Mouse (Mus musculus): ENCODE results near the gene Grap2.

Grap2 gene

DNA sequence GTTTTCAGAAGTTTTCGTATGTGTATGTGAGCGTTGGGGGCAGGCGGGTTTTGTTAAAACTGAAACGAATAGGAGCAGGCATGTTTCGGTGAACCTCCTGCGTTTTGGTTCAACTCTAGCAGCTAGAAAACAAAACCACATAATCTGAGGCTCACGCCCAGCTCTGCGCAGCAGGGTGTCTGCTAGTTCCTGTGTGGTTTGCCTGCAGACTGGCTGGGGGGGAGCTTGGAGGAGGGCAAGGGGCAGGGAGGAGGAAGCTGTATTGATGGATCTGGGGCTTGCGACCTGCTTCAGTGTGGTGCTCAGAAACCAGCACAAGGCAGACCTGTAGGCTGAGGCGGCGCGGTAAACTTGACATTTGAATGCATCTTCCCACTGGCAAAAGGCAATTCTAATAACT, at the start of gene Grap2:
TSS of gene Grap2 (plus strand) at position 304 of the 400 bp plus-strand sequence.
- no peak for DNase-seq (ENCODE audit: low spot score)

DNA sequence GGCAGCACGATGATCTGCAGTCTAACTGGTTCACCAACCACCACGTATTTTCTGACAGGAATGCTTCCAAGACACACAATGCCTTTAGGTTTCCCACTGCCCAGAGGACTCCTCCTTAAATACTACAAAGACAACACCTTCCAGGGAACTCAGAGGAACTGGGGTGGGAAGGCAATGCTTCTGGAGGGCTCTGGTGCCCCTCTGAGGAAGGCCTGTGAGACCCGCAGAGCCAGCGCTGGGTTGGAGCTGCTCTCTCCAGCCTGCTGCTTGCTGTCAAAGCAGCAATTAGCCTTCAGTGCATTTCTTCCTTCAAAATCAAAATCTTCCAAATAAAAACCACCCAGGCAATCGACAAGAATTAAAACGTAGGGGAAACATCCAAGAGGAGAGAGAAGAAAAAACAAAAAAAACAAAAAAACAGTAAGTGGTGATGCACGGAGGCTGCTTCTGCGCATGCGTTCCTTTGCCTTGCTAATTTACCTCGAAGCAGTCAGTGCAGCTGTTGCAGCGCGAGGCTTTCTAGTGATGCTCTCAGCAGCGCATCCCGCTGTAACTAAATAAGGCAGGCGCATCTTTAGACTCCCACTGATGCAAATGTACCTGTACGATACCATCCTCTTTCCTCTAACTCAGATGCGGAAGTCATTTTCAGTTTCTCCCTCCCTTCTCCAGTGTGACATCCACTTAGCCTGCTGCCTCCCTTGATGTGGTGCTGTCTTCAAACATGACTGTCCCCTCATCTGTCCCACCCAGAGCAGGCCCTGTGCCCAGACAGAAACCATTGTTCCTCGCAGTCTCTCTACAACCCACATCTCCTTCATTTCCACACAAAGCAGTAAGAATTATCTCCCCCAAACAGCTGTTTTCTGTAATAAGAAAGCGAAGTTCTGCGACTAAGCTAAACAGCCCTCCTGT, 42.2 kb upstream of the Grap2 start:
- DNase-seq (ENCODE audit: low spot score): peak; percentile 31

DNA sequence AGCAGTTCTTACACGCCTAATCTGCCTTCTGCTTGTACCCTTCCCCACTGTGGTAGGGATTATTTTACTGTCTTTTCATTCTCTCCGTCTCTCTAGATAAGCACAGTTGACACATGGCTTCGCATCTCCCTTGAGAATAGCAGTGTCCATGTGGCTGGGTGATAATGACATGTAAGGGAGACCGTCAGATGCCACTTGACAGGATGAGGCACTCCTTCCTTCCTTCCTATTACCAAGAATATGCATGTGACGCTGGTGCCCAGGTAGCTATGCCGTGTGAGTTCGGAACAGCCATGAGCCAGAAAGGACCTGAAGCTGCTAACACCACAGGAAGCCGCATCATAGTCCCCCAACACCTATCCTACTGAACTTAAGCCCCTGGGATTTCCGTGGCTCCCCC, 41.4 kb upstream of the Grap2 start:
- no peak for DNase-seq (ENCODE audit: low spot score)

DNA sequence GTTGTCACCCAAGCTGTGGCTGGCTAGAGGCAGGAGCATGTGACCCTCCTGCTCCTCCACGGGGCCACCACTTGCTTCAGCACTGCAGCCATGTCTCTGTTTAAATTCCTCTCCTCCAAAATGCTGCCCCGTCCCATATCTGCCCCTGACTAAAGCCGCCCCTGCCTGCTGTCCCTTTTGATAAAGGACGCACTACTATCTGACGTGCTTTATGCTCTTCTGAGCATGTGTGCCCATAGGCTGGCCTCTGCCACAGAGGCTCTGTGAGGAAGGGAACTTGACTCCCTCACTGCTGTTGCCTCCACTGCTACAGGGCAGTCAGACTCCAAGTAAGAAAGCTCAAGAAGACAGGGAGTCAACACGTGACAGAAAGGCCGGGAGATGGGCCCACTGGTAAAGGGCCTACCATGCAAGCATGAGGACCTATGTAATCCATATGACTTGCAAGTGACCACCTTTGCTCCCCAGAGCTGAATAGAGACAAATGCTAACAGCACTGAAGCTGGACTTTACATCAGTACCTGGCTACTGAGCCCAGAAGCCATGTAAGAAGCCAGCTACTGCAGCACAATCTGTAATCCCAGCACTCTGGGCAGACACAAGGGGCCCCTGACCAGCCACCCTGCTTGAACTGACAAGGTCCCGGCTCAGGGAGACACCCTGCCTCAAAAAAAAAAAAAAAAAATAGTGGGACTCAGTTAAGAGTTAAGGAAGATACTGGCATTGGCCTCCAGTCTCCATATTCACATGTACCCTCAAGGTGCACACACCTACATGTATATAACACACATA, 39.9 kb upstream of the Grap2 start:
- no peak for DNase-seq (ENCODE audit: low spot score)

- no peak for DNase-seq (ENCODE audit: low spot score)
Measured at GRCm38 (mm10) chr15:80533274-80533673, 39.1 kb upstream of the Grap2 start.

DNA sequence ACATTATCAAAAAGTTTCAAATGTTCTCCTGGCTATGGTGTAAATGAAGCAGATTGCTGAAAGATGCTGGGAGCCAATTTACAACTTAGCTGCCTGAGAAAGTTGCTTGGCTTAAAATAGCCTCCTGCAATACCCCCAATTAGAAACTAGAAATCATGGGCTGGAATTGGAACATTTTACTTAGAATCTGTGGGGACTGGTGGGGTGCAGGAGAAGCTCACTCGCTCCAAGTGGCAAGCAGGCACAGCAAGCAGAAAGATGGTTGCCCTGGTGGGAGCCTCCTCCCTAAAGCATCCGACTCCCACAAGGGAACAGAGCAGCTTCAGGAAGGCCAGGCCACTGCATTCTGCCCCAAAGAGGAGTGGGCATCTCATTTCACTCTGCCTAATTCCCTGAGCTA, 36.3 kb upstream of the Grap2 start:
- DNase-seq (ENCODE audit: low spot score): no peak

GRCm38 (mm10) chr15:80538075-80538474, 34.3 kb upstream of the Grap2 start:
- no peak for DNase-seq (ENCODE audit: low spot score)

DNA sequence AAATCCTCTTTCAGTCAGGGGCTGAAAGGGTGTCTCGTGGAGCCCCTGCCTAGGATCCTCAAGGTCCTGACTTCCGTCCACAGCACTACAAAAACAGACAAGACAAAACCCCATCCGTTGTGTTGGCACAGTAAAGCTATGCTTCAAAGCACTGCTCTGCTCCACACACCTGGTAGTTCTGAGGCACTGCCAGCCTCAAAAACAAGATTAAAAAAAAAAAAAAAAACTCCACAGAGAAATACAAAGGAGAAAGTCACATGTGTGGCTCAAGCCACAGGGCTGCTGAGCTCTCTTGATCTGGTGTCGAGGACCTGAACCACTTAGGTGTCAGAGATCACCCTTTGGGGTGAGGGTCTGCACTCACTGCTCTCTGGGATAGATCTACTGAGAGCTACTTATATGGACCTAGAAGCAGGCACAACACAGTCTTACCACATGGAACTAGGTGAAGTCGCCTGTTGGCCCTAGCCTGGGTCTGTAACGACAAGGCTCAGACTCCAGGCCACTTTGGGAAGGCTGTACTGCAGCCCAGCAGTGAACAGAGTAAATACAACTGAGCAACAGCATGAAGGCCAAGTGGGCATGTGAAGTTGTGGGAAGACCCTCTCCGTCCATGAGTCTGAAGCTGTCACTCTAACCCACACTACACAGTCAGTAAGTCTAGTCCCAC, 33.6 kb upstream of the Grap2 start:
- DNase-seq (ENCODE audit: low spot score): no peak

DNA sequence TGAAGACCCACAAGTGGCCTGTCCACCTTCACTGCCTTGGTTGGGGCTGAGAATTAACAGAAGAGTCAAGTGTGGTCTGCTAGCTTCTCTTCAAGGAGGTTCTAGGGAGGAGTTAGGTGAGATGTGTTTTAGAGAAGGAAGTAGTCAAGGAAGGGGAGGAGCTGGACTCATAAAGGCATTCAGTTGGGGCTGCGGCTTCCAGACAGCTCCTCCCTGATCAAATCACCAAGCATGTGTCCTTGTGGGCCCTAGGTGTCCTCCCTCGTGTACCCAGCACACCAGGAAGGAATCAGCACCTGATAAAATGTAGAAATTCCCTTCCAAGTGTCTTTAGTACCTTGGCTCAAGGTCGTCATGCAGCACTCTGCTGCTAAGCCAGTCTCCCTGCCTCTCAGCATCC, 28.3 kb upstream of the Grap2 start:
- no peak for DNase-seq (ENCODE audit: low spot score)

DNA sequence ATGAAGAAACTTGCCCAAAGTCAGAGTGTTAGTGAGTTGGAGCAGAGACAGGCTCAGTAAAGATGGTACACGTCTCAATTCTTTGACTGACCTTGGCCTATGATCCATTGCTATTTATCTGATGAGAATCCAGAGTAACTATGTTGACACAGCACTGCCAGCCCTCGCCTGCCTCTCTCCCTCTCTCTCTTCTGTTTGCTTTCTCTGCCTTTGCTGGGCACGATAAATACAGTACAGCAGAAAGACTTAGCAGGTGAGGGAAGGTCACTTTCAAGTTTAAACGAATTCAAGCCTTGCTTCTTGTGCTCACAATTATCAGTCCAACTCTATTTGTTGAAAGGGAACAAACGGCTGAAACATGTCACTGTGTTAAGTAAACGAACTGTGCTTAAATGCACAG, 27.0 kb upstream of the Grap2 start:
- DNase-seq (ENCODE audit: low spot score): no peak

GRCm38 (mm10) chr15:80554860-80555822, 17.3 kb upstream of the Grap2 start:
- DNase-seq (ENCODE audit: low spot score): no peak

- DNase-seq (ENCODE audit: low spot score): no peak
Measured at GRCm38 (mm10) chr15:80556021-80556420, 16.4 kb upstream of the Grap2 start.

- no peak for DNase-seq (ENCODE audit: low spot score)
Measured at GRCm38 (mm10) chr15:80557745-80558144, 14.6 kb upstream of the Grap2 start.

DNA sequence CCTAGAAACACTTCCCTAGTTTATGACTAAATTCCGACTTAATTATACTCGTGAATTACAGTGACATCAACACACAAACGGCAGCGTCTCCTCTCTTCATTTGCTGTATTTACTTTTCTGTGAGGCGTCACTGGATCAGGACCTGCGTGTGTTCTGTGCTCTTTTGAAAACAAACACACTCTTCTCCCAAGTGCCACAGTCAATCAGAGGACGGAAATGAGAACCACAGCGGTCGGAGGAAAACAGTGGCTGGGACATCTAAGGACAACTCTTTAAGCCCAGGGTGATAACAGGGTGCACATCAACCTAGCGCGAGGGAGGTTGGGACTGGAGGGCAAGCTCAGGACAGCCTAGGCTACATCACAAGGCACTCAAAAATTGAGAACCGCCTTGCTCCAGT, 12.9 kb upstream of the Grap2 start:
- DNase-seq (ENCODE audit: low spot score): no peak

DNA sequence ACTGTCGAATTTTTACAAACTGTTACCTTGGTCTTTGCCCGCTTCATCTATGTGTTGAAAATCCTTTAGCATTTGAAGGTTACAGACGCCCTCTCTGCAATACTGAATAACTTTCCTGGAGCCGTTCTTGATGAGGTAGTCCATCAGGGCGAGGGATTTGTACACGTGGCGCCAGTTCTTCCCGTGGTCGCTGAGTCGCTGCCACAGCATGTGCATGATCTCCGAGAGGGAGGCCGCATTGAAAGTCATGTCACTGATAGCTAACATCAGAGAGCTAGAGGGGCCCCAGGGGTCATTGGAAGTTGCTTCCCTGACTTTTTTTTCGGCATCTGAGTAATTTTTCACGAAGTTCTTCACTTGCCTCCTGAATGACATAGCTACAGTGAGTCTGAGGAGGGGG, 12.4 kb upstream of the Grap2 start:
- DNase-seq (ENCODE audit: low spot score): no peak

- DNase-seq (ENCODE audit: low spot score): no peak
Measured at GRCm38 (mm10) chr15:80560646-80561580, 11.5 kb upstream of the Grap2 start.

GRCm38 (mm10) chr15:80562446-80562845, 9.9 kb upstream of the Grap2 start:
- DNase-seq (ENCODE audit: low spot score): no peak

DNA sequence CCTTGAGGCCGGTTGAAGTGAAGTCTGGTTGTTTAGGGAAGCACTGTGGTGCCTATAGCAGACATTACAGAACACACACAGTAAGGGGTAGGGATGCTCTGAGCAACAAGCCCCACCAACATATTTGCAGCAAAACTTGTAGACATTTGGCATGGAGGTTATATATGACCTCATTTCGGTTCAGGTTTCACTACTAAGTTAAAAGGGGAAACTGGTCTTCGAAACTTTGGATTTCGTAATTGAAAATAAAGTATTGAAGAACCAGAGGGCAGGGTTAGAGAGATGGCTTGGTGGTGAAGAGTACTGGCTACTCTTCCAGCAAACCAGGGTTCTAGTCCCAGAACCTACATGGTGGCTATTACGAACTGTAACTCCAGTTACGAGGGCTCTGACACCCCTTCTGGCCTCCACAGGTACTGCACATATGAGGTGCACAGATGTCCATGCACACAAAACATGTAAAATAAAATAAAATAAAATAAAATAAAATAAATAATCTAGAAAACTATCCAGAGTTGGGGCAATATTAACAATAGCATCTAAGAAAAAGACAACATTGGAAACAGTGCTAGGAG, 8.7 kb upstream of the Grap2 start:
- DNase-seq (ENCODE audit: low spot score): no peak

- no peak for DNase-seq (ENCODE audit: low spot score)
Measured at GRCm38 (mm10) chr15:80565106-80565665, 7.2 kb upstream of the Grap2 start, which contains the start of gene Enthd1. Gene Enthd1, minus strand, starts transcription at chr15:80565156.

DNA sequence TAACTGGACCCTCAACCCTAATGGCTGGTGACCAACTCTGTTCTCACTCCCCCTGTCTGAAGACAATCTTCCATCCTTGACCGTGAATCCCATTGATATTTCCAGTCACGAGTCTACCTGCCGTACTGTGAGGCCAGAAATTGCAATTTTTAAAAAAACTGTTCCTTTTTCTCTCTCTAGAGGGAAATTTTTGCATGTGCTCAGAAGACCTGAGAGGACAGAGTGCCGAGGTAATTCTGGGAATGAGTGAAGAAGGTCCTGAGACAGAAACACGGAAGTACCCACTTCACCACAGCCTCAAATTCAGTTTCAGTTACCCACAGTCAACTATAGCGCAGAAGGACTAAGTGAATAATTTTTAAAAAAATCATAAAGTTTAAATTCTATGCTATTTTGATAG, 5.7 kb upstream of the Grap2 start:
- no peak for DNase-seq (ENCODE audit: low spot score)

Data from left cerebral cortex, adult 11 months (tissue).